Mouse (Mus musculus) E14TG2a.4 (cell line): Measurements from ENCODE around the gene Bcat2.

Experiments
- CTCF ChIP-seq: conservative IDR thresholded peaks from 2 replicates; pipeline ENCODE4 v1.5.1; 2014; ENCODE audit warnings: low read length
- POU5F1 ChIP-seq: IDR thresholded peaks from 2 replicates; pipeline ENCODE4 v1.6.1; 2014; ENCODE audit warnings: low read length, borderline replicate concordance

DNA sequence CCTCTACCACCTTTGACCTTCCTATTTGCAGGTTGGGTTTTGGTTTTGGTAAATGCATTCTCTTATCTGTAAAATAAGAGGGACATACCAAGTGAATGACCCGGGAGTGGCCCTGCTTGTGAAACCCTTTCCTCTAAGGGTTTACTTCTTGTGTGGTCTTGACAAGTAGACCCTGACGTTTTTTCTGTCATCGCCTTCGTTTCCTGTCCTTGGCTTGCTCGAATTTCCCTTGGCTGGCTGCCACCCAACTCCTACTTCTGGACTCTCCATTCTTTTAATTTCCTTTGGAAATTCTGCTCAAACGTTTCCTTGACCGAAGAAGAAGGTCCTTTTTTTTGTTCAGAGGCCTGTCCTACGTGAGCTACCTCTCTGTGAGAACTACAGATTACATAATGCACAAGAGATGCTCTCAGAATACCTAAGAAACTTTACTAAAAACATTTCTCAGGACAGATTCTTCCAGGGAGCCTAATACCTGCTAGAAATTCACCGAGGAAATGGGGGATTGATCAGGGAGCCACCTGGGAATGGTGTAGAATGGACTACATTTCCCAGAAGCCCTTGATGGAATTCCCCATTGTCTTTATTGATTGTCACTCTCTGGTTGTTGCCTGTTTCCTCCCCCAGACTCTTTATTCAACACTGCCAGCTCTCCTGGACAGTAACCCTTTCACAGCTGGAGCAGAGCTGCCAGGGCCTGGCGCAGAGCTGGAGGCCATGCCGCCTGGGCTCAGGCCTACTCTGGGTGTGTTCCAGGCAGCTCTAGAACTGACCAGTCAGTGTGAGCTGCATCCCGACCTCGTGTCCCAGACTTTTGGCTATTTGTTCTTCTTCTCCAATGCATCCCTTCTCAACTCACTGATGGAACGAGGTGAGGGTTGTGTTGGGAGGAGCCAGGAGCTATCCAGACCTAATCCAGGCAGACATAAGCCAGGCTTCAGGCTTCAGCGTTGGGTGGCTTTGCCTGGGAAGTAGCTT, 66.0 kb downstream of the Bcat2 start:
- no peak for TF ChIP-seq CTCF
- TF ChIP-seq POU5F1: no peak
